Mouse (Mus musculus) heart, embryonic 16.5 days (tissue): Measurements from ENCODE around the gene Megf6. TPM values are rescaled to one million over a fixed set of nuclear protein-coding genes. Genes with fewer than 3 reads are reported as not detected.

Experiments used
- ATAC-seq: fragments of 200-750 bp; cut with Nextera tagmentation; replicated peaks from 2 replicates; pipeline ENCODE4 v1.8.0; 2017; ENCODE audit warnings: moderate number of reproducible peaks; ENCODE audit not compliant: insufficient read depth, low FRiP score; ENCODE audit errors: extremely low read depth
- H3K27ac ChIP-seq: fragments of 300-500 bp; sonication (generic); 2 replicates; pipeline ENCODE4 v1.5.1; 2014; ENCODE audit warnings: mild to moderate bottlenecking, low read length, control low read depth, moderate library complexity
- H3K27me3 ChIP-seq: fragments of 300-500 bp; sonication (generic); 2 replicates; pipeline ENCODE4 v1.6.1; 2014; ENCODE audit warnings: low read length, mixed read lengths; ENCODE audit not compliant: control insufficient read depth, insufficient read depth
- H3K36me3 ChIP-seq: fragments of 300-500 bp; sonication (generic); 2 replicates; pipeline ENCODE4 v1.6.1; 2014; ENCODE audit not compliant: control insufficient read depth, insufficient read depth
- H3K4me1 ChIP-seq: fragments of 300-500 bp; sonication (generic); 2 replicates; pipeline ENCODE4 v1.6.1; 2014; ENCODE audit warnings: low read length, mixed read lengths; ENCODE audit not compliant: control insufficient read depth, insufficient read depth
- H3K4me2 ChIP-seq: fragments of 300-500 bp; sonication (generic); 2 replicates; pipeline ENCODE4 v1.6.1; 2014; ENCODE audit warnings: low read depth, mild to moderate bottlenecking, control low read depth, low read length
- H3K4me3 ChIP-seq: fragments of 300-500 bp; sonication (generic); 2 replicates; pipeline ENCODE4 v1.5.1; 2014; ENCODE audit warnings: mild to moderate bottlenecking, control low read depth, low read length
- H3K9ac ChIP-seq: fragments of 300-500 bp; sonication (generic); 2 replicates; pipeline ENCODE4 v1.6.1; 2014; ENCODE audit warnings: low read length, control low read depth
- H3K9me3 ChIP-seq: fragments of 300-500 bp; sonication (generic); replicated peaks from 2 replicates; pipeline ENCODE4 v1.6.1; 2016; ENCODE audit warnings: low read length; ENCODE audit not compliant: control insufficient read depth
- WGBS: fragments of 180-500 bp; shearing (Covaris S2); extraction: QIAGEN DNeasy Blood & Tissue Kit; methylation state at CpG from one replicate; pipeline ENCODE4 v1.1.7; 2014; 5-methylcytosine and 5-hydroxymethylcytosine counted together
- polyA plus RNA-seq: library from polyadenylated mRNA; unstranded; fragments of >200 nt; fragmentation: Nextera tagmentation; extraction: Ambion mirVana; gene quantifications from 2 replicates; pipeline ENCODE4 v1.2.1, GENCODE M21; 2015

Megf6 gene
- polyA plus RNA-seq, 1 experiment from 2014 or later: 33.8 TPM

DNA sequence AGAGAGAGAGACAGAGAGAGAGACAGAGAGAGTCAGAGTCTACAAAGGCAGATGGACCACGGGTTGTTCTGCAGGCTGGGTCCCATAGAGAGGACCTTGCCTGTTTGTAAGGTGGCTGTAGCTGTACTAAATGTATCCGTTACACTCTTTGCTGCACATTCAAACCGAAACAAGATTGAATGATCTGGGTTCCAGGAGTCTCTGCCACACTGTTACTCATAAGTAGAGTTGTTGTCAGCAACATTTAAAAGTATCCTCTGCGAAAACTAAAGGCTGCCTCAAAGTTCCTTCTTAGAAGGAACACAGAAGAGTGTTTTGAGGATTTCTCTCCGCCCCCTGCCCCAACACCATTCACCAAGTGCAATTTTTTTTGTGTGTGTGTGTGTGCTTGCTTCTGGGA is 33.4 kb upstream of the Megf6 start:
- Histone ChIP-seq H3K27me3 (peaks cover 80% of the 10 kb centered on the region), H3K4me1 (peaks cover 18% of the 10 kb centered on the region), H3K4me3 (no peak overlapping the region), H3K27ac (no peak overlapping the region), H3K4me2 (no peak overlapping the region), H3K9me3 (no peaks in the 10 kb centered on the region), H3K9ac (no peak overlapping the region), H3K36me3 (no peaks in the 10 kb centered on the region)
- no peak for ATAC-seq
- 52% methylated on average over 5 of the region's 5 CpGs for WGBS

DNA sequence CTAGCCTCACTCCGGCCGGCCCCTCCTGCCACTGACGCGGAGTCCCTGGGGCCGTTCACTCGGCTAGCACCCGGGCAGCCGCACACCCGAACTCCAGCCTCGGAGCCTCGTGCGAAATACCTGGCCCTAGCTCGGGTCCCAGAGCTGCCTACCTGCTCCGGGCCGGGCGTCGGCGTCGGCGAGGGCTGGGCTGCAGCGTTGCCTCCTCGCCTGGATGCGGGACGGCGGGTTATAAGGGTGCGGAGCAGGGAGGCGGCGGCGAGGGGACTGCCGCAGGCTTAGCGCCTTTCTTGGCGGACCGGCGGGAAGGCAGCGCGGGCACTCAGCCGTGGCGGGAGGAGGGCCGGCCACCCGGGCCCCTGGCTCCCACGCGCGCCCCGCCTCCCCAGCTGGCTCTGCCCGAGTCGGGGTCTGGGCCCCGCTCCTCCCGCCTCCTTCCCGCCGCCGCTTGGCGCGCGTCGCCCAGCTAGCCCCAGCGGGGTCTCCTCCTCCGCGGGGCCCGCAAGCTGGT is 30.8 kb upstream of the Megf6 start:
- Histone ChIP-seq H3K4me3 (peak overlapping the region; percentile 94), H3K9me3 (no peaks in the 10 kb centered on the region), H3K27ac (no peak overlapping the region), H3K9ac (peak overlapping the region; percentile 64), H3K4me2 (peak overlapping the region; percentile 72), H3K27me3 (peaks cover 63% of the 10 kb centered on the region), H3K4me1 (peaks cover 24% of the 10 kb centered on the region), H3K36me3 (no peaks in the 10 kb centered on the region)
- WGBS: under 1% methylated on average over 58 of the region's 59 CpGs
- no peak for ATAC-seq

DNA sequence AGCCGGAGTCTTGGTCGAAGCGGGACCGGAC is 30.5 kb upstream of the Megf6 start, which contains the start of gene Trp73:
Gene Trp73, minus strand, starts transcription at position 27 of the 31 bp plus-strand sequence.
- Histone ChIP-seq H3K36me3 (no peaks in the 10 kb centered on the region), H3K4me3 (peak within 1 kb of the TSS; percentile 94), H3K4me1 (peaks cover 24% of the 10 kb centered on the region), H3K4me2 (peak within 1 kb of the TSS; percentile 72), H3K27me3 (peaks cover 63% of the 10 kb centered on the region), H3K27ac (no peak within 1 kb of the TSS), H3K9ac (peak within 1 kb of the TSS; percentile 64), H3K9me3 (no peaks in the 10 kb centered on the region)
- WGBS: 0% methylated on average over 4 of the region's 4 CpGs
- no peak for ATAC-seq

DNA sequence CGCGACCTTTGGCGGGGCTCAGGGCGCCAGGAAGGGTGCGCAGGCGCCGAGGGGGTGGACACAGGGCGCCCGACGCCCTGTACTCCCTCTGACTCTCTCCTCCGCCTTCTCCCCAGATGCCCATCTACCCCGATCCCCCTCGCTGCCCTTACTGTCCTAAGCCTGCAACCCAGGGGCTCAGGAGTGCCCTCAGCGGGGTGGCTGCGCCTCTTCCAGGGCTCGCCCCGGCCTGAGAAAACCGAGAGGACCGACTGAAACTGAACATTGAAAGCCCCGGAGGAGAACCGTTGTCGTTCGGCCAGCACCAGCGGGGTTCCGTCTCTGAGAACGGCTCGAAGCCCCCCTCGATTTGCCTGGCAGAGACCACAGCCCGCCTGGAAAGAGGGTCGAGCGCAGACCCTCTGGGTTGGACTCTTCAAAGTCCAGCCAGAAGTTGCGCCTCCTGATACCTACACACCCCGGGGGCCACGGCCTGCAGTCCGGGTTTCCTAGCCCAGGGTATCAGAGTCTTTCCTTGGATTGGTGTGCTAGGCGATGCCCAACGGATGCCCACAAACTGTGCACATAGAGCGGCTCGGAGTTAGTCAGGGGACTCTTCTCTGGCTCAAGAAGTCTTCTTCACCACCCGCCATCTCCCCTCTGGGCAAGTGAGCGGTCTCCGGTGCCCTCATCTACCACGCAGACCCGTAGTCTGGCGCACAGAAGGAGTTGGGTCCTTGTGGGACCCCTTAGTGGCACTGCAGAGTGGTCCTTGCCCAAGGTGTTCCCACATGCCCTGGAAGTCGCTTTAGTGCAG is 30.1 kb upstream of the Megf6 start:
- Histone ChIP-seq H3K4me3 (peak overlapping the region; percentile 94), H3K4me2 (peak overlapping the region; percentile 72), H3K27me3 (peaks cover 60% of the 10 kb centered on the region), H3K27ac (no peak overlapping the region), H3K36me3 (no peaks in the 10 kb centered on the region), H3K9ac (peak overlapping the region; percentile 64), H3K9me3 (no peaks in the 10 kb centered on the region), H3K4me1 (peaks cover 24% of the 10 kb centered on the region)
- WGBS: 2% methylated on average over 46 of the region's 46 CpGs
- ATAC-seq: no peak

DNA sequence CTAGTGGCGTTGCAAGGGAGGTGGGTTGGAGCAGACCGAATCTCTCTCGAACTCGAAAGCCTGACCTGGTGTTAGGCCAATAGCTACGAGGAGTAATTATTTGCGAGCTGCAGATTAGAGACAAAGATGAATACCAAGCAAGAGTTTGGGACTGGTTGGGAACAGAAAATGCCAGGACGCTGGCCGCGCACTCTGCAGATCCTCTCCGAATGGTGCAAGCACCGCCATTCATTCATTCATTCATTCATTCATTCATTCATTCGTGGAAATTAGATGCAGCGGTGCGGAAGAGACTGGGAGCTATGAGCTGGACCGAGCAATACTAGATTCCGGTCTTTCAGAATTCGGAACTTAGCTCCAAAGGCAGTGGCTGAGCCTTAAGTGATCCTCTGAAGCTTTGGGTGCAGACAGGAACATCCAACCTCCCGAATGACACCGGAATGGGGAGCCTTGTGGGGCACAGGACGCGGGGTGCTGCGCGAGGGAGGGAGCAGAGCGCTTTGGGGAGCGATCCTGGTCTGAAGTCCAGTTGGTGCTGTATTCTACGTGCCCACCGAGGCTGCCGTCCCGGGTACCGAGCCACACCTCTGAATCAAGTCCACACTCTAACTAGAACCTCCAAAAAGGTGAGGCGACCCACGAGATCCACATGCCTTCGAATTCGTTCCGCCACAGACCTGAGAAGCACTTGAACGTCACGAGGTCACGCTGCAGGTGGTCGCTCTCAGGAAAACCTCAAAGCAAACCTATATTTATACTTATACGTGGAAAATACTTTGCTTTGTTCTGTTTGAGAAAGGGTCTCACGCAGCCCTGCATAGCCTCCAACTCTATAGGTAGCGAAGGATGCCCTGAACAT is 29.3 kb upstream of the Megf6 start:
- Histone ChIP-seq H3K4me2 (peak overlapping the region; percentile 72), H3K27me3 (peaks cover 52% of the 10 kb centered on the region), H3K4me3 (peak overlapping the region; percentile 94), H3K36me3 (peaks cover 2% of the 10 kb centered on the region; the same call in 1 of the 2 replicates), H3K4me1 (peaks cover 24% of the 10 kb centered on the region), H3K9ac (no peak overlapping the region), H3K9me3 (no peaks in the 10 kb centered on the region), H3K27ac (no peak overlapping the region)
- WGBS: 3% methylated on average over 42 of the region's 42 CpGs
- ATAC-seq: no peak

DNA sequence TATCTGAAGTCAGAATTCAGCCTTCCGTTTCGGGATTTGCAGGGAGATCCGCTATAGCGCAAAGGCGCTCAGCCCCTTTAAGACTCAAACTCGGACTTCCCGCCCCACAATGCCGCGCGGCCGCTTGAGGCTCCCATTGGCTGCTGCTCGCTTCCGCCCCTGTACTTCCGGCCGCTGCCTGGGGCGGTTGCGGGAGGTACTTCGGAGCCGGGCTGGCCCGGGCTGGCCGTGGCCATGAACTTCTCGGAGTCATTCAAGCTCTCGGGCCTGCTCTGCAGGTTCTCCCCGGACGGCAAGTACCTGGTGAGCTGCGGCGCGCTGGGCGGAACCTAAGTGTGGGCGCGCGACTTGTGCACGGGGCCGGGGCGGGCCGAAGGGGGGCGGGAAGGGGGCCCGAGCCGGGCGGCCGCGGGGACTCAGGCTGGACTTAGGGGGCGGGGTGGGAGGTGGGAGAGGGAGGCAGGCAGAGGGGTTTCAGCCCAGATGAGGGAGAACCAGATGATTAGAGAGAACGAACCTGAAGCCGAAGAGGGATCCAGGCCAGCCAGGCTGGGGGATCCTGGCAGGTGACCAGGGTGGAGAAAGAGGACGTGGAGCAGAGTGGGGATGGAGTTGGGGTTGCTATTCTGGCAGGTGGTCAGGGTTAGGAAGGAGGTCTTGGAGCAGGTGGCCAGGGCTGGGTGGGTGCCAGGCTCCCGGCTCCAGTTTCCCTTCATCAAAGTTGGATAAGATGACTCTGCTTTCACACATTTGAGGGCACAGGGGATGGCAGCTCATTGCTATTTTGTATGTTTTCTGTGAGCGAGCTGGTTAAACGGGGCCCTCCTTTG is 28.1 kb upstream of the Megf6 start, which contains the start of gene Wrap73:
Gene Wrap73, plus strand, starts transcription at position 162 of the 830 bp plus-strand sequence.
- peak; percentile 92 for ATAC-seq
- WGBS: 2% methylated on average over 49 of the region's 49 CpGs
- peaks cover 42% of the 10 kb centered on the region for H3K27me3 ChIP-seq

DNA sequence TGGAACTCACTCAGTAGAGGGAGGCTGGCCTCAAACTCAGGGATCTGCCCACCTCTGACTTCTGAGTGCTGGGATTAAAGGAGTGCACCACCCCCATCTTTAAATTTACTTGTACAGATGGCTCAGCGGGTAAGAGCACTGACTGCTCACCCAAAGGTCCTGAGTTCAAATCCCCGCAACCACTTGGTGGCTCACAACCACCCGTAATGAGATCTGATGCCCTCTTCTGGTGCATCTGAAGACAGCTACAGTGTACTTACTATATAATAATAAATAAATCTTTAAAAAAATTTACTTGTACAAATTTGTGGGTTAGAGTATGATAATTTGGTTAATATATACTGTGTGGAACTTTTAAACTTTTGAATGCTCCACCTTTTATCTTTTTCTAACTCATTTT is 25.8 kb upstream of the Megf6 start:
- Histone ChIP-seq H3K4me1 (peaks cover 24% of the 10 kb centered on the region), H3K4me2 (no peak overlapping the region), H3K27ac (no peak overlapping the region), H3K27me3 (peaks cover 20% of the 10 kb centered on the region), H3K9me3 (no peaks in the 10 kb centered on the region), H3K36me3 (peaks cover 7% of the 10 kb centered on the region; the same call in 1 of the 2 replicates), H3K9ac (no peak overlapping the region), H3K4me3 (no peak overlapping the region)
- WGBS: 78% methylated on average over 3 of the region's 3 CpGs
- no peak for ATAC-seq

More for the DNA sequence above, 28.1 kb upstream of the Megf6 start, which contains the start of gene Wrap73:
- Histone ChIP-seq H3K4me2 (peak within 1 kb of the TSS; percentile 81), H3K27ac (peak within 1 kb of the TSS; percentile 86), H3K36me3 (peaks cover 7% of the 10 kb centered on the region; the same call in 1 of the 2 replicates), H3K4me3 (peak within 1 kb of the TSS; percentile 94), H3K9ac (peak within 1 kb of the TSS; percentile 93), H3K9me3 (no peaks in the 10 kb centered on the region), H3K4me1 (peaks cover 24% of the 10 kb centered on the region)

DNA sequence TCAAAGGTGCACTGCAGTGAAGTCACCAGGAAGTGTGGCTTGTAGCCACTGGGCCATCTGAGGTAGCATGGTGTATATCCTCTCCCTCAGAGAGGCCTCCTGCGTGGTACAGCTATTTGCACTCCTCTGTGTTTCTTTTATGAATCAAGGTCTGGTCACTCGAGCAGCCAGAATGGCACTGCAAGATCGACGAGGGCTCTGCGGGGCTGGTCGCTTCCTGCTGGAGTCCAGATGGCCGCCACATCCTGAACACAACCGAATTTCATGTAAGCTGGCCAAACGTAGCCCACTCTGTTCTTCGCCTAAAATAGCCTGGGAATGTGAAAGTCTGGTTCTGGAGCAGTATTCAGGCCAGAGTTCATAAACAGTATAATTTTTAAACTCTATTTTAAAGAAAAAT is 24.2 kb upstream of the Megf6 start:
- 80% methylated on average over 10 of the region's 10 CpGs for WGBS
- Histone ChIP-seq H3K4me3 (no peak overlapping the region), H3K27ac (no peak overlapping the region), H3K9ac (no peak overlapping the region), H3K9me3 (no peaks in the 10 kb centered on the region), H3K27me3 (peaks cover 5% of the 10 kb centered on the region), H3K4me2 (no peak overlapping the region), H3K36me3 (peaks cover 12% of the 10 kb centered on the region), H3K4me1 (peaks cover 11% of the 10 kb centered on the region)
- ATAC-seq: no peak
